Mouse (Mus musculus) ES-E14 (cell line): ENCODE measurements around the gene Med31. TPM values are rescaled to one million over a fixed set of nuclear protein-coding genes. Genes with fewer than 3 reads are reported as not detected.

ENCODE experiments used
- DNase-seq: peaks from one replicate; pipeline ENCODE4 v3.0.0-alpha.2; 2013; ENCODE audit warnings: low read depth, low spot score
- H3K27ac ChIP-seq: 2 replicates; pipeline ENCODE4 v1.5.1; 2012; ENCODE audit warnings: low read depth, mild to moderate bottlenecking, low read length, moderate library complexity, mixed read lengths; ENCODE audit not compliant: poor library complexity, insufficient read depth, severe bottlenecking
- H3K36me3 ChIP-seq: 2 replicates; pipeline ENCODE4 v1.6.1; 2012; ENCODE audit warnings: mild to moderate bottlenecking, low read length, moderate library complexity, mixed read lengths; ENCODE audit not compliant: control insufficient read depth, poor library complexity, insufficient read depth, severe bottlenecking
- H3K4me1 ChIP-seq, 2 experiments: fragments of 150-350 bp in 1 of 2; sonication (generic) in 1 of 2; 2 replicates each; pipeline ENCODE4 v1.6.1; 2012; ENCODE audit warnings: low read length in 2 of 2, mild to moderate bottlenecking in 1 of 2, mixed read lengths in 1 of 2; ENCODE audit not compliant: control insufficient read depth in 2 of 2, insufficient read depth in 2 of 2, poor library complexity in 1 of 2
- H3K4me3 ChIP-seq, 2 experiments: fragments of 150-350 bp in 1 of 2; sonication (generic) in 1 of 2; 2 replicates each; pipeline ENCODE4 v1.5.1; 2012; ENCODE audit warnings: low read length in 2 of 2, low read depth in 1 of 2, mild to moderate bottlenecking in 1 of 2, mixed read lengths in 1 of 2; ENCODE audit not compliant: insufficient read depth in 1 of 2, poor library complexity in 1 of 2, severe bottlenecking in 1 of 2
- H3K9ac ChIP-seq: 2 replicates; pipeline ENCODE4 v1.6.1; 2012; ENCODE audit warnings: low read depth, mild to moderate bottlenecking, low read length, mixed read lengths; ENCODE audit not compliant: poor library complexity, insufficient read depth, severe bottlenecking
- H3K9me3 ChIP-seq: fragments of 150-350 bp; sonication (generic); 2 replicates; pipeline ENCODE4 v1.6.1; 2012; ENCODE audit warnings: low read depth, mild to moderate bottlenecking, low read length; ENCODE audit not compliant: control insufficient read depth, insufficient read depth
- CHD2 ChIP-seq: IDR thresholded peaks from 2 replicates; pipeline ENCODE4 v1.6.1; 2014; ENCODE audit warnings: mild to moderate bottlenecking, low read depth, low read length, inconsistent platforms
- HCFC1 ChIP-seq: IDR thresholded peaks from 2 replicates; pipeline ENCODE4 v1.6.1; 2012; ENCODE audit warnings: low read length, inconsistent platforms, borderline replicate concordance; ENCODE audit not compliant: insufficient read depth
- MAFK ChIP-seq: IDR thresholded peaks from 2 replicates; pipeline ENCODE4 v1.6.1; 2014; ENCODE audit warnings: mild to moderate bottlenecking, low read depth, low read length, inconsistent platforms; ENCODE audit not compliant: insufficient read depth
- ZC3H11A ChIP-seq: IDR thresholded peaks from 2 replicates; pipeline ENCODE4 v1.6.1; 2012; ENCODE audit warnings: low read depth, mild to moderate bottlenecking, inconsistent platforms, low read length, borderline replicate concordance
- ZNF384 ChIP-seq: IDR thresholded peaks from 2 replicates; pipeline ENCODE4 v1.6.1; 2012; ENCODE audit warnings: low read depth, low read length, inconsistent platforms
- in situ Hi-C, 2 experiments: fragments of 600-800 bp; cut with MboI; formaldehyde crosslinking; loops; one replicate each; pipeline ENCODE4 v1.15.1; 2025; ENCODE audit warnings: low sequenced_read_pairs in 2 of 2, inconsistent platforms in 1 of 2; ENCODE audit not compliant: unreplicated experiment in 2 of 2
- total RNA-seq: library from RNA; depleted of rRNA; stranded (reverse); fragments of 300-350 nt; gene quantifications from 2 replicates; pipeline ENCODE4 v1.2.3, GENCODE M21; 2012

Med31 gene
- total RNA-seq, 1 experiment, result 28.6 TPM

DNA sequence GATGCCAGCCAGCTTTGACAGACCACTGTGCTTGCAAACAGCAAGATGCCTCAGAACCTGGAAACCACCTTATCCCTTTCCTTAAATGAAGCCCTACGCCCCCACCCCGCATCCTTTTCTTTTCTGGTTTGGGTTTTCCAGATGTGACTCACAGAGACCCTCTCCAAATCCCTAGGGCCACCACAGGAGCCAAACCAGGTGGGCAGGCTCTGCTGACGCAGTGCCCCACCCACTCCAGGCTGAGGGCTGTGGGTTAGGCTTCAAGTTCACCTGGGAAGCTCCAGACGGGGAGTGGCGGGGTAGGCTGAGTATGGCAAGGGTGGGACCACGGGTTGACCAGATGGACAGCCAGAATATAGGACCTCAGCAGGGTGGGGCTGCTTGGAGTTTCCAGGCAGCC lies 11.5 kb upstream of the Med31 start:
- Histone ChIP-seq H3K36me3 (no peaks in the 10 kb centered on the region), H3K9ac (no peak overlapping the region), H3K9me3 (no peaks in the 10 kb centered on the region), H3K4me3 (no peak overlapping the region), H3K4me1 (peaks cover 0 to 2% of the 10 kb centered on the region in 2 experiments; a peak in 1 of 4 replicates), H3K27ac (no peak overlapping the region)
- TF ChIP-seq ZC3H11A, result no peak
- no peak for TF ChIP-seq ZNF384
- no peak for TF ChIP-seq MAFK
- TF ChIP-seq HCFC1, result no peak
- TF ChIP-seq CHD2, result no peak
- in situ Hi-C loops, result no loop called here
- no peak for DNase-seq

DNA sequence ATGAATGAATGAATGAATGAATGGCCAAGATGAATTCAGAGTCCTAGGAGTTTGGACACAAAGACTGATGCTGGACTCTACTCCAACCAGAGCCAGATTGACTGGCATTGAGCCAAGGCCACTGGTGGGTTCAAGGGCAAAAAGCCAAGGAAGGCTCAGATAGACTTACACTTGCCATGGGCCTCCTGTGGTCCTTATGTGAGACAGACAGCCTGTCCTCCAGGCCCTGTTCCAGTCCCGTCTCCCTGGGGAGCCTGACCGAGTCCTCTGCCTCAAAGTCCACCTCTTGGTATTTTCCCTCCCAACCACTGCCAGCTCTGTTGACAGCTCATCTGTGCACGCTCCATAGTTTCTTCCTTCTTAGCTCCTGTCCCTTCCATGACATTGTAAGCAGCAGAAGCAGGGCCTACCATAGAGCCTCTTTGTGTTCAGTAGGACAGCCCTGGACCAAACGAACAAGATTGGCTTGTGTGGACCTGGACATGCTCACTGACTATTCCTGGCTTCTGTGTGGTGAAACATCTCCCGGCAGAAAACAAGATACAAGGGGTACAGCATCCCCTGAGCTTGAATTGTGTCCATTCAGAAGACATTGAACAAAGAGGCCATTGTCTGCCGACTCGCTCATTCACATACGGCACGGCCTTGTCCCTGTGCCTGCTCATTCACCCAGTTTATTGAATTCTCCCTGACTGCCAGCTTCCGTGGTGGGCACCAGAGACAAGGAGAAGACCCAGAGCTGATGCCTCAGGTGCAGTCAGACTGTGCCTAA lies 10.8 kb upstream of the Med31 start:
- no peak overlapping the region for H3K9ac ChIP-seq
- H3K36me3 ChIP-seq, result no peaks in the 10 kb centered on the region
- in situ Hi-C loops, result no loop called here
- DNase-seq, result no peak
- TF ChIP-seq HCFC1 (no peak), CHD2 (no peak), ZNF384 (no peak), MAFK (no peak), ZC3H11A (no peak)
- H3K9me3 ChIP-seq, result no peaks in the 10 kb centered on the region
- H3K4me3 ChIP-seq, result no peak overlapping the region
- peaks cover 0 to 2% of the 10 kb centered on the region in 2 experiments; a peak in 1 of 4 replicates for H3K4me1 ChIP-seq
- H3K27ac ChIP-seq, result no peak overlapping the region

DNA sequence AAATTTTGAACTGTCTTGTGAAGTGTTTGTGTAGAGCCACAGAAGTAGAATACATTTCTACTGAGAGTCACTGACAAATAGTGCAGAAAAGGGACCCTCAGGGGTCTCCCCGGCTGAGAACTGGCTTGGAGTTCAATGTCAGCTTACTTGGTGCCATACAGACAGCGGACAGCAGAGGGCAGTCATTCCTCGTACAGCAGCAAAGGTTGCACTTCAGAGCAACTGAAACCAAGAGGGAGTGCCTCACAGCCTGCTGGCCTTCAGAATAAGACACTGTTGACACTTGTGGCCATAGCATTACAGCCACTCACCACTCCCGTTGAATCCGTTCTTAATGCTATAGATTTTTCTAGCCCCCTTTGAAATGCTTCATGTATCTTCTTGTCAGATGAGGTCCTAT lies 9.5 kb upstream of the Med31 start:
- H3K36me3 ChIP-seq, result no peaks in the 10 kb centered on the region
- in situ Hi-C loops, result loop anchor here in 1 of 2 experiments (25.0 kb wide), 1 partner anchor 212 kb away; the partner anchor contains the start of genes Ggt6 and Mybbp1a
- no peak overlapping the region for H3K27ac ChIP-seq
- no peaks in the 10 kb centered on the region for H3K9me3 ChIP-seq
- H3K9ac ChIP-seq, result no peak overlapping the region
- H3K4me3 ChIP-seq, result no peak overlapping the region
- DNase-seq, result peak; percentile 60
- peaks cover 0 to 2% of the 10 kb centered on the region in 2 experiments; a peak in 1 of 4 replicates for H3K4me1 ChIP-seq
- no peak for TF ChIP-seq MAFK
- TF ChIP-seq HCFC1, result no peak
- TF ChIP-seq ZC3H11A, result peak; percentile 95
- no peak for TF ChIP-seq ZNF384
- no peak for TF ChIP-seq CHD2

DNA sequence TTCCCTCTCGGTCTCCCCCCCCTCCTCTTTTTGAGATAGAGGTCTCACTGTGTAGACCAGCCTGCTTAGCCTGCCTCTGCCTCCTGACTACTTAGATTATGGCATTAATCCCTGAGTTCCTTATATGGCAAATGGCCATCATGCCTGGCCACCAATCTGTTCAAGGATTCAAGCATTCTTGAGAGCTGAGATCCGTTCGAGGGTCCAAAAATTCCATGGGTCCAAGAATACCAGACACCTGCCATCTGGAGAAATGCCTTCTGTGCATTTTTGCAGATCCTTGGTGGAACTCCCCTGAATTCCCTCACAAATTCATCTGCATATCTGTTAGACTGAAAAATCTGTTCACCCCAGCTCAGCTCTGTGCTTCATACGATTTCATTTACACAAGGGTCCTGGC lies 8.0 kb upstream of the Med31 start:
- TF ChIP-seq CHD2, result no peak
- TF ChIP-seq HCFC1, result no peak
- no peak for TF ChIP-seq ZC3H11A
- TF ChIP-seq ZNF384, result no peak
- TF ChIP-seq MAFK, result no peak
- Histone ChIP-seq H3K4me1 (peaks cover 0 to 2% of the 10 kb centered on the region in 2 experiments; a peak in 1 of 4 replicates), H3K9me3 (no peaks in the 10 kb centered on the region), H3K9ac (no peak overlapping the region), H3K4me3 (no peak overlapping the region), H3K36me3 (no peaks in the 10 kb centered on the region), H3K27ac (no peak overlapping the region)
- DNase-seq, result no peak
- in situ Hi-C loops, result loop anchor here in 1 of 2 experiments (25.0 kb wide), 1 partner anchor 214 kb away; the partner anchor contains the start of genes Ggt6 and Mybbp1a
